Mouse (Mus musculus) CH12.LX (cell line): ENCODE results near the gene Kcnk7.

Experiments
- CTCF ChIP-seq, 2 experiments: IDR thresholded peaks in 1 of 2; conservative IDR thresholded peaks in 1 of 2; 2 replicates each; pipeline ENCODE4 v1.5.1; 2011 to 2012; ENCODE audit warnings: low read depth in 2 of 2, low read length in 2 of 2, improper control_type of control experiment in 1 of 2, inconsistent platforms in 1 of 2, mild to moderate bottlenecking in 1 of 2, moderate library complexity in 1 of 2
- MAX ChIP-seq: IDR thresholded peaks from 2 replicates; pipeline ENCODE4 v1.6.1; 2011; ENCODE audit warnings: low read length, improper control_type of control experiment
- ZNF384 ChIP-seq: IDR thresholded peaks from 2 replicates; pipeline ENCODE4 v1.6.1; 2012; ENCODE audit warnings: low read depth, low read length, improper control_type of control experiment, inconsistent platforms

DNA sequence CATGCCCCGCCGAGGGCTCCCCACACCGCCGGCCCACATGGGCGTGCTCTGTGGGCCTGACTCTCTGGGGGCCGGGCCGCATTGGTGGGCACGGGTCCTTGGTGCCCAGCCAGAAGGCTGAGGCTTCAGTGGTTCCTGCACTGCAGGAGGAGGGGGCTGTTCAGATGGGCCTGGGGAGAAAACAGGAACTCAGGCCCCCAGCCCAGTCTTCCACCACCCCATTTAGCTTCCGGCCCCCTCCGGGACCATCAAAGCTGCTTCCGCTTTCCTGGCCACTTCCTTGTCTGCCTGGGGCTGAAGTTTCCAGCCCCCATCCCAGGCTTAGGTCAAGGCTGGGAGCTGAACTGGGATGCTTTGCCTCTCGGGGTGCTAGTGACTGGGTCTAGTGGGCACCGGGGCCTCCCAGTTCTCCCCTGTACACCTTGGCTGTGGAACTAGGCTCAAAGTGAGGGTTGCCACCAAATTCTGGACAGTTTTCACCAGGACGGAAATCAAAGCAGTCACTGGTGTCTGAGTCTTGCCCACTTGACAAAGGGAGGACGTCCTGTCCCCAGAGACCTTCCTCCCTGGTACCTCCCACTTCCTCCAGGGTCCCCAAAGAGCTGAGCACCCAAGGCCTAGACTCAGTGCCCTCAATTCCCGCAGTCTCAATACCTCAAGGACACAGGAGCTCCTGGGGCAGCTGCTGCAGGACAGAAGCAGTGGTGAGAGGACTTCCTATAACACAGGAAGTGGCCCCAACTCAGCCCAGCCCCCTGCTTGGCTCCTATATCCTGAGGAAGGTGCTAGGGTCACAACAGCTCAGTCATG, 43.0 kb upstream of the Kcnk7 start:
- TF ChIP-seq CTCF (conservative IDR thresholded peaks at IDR 0.05 in 1 of 2, IDR thresholded peaks at IDR 0.05 in 1 of 2; ENCODE audit: low read depth in 2 of 2, low read length in 2 of 2) (no peak), MAX (no peak), ZNF384 (no peak)
